Comparison of ENCODE assay signal across 18 mouse cellular contexts in genomic region chr13:103940796-103941195, GRCm38 (mm10).
"Had no signal": no experiment of that assay in that cellular context is flagged by ENCODE, and none has a peak within 500 bp of the region (broad histone marks: within the 10 kb centered on the region; RNA-seq: fewer than 3 reads in every experiment).

No protein-coding gene starts in this region.

- H3K4me1 ChIP-seq: limb, embryonic 10.5 days; liver, embryonic 15.5 days; midbrain, embryonic 15.5 days; neural tube, embryonic 12.5 days; stomach, embryonic 15.5 days had no signal

- ATAC-seq: hindbrain, embryonic 16.5 days; inflammation-experienced regulatory T-cells, adult 6 months; lung, postnatal 0 days; midbrain, embryonic 15.5 days had no signal

- H3K9me3 ChIP-seq: limb, embryonic 10.5 days; liver, embryonic 15.5 days; midbrain, embryonic 15.5 days; neural tube, embryonic 12.5 days; stomach, embryonic 15.5 days had no signal

- H3K4me2 ChIP-seq: liver, embryonic 11.5 days; liver, embryonic 15.5 days; midbrain, embryonic 11.5 days; midbrain, embryonic 15.5 days; neural tube, embryonic 12.5 days; stomach, embryonic 15.5 days had no signal

- H3K27ac ChIP-seq: left cerebral cortex, adult 2 months; limb, embryonic 10.5 days; liver, embryonic 15.5 days; midbrain, embryonic 15.5 days; neural tube, embryonic 12.5 days; stomach, embryonic 15.5 days had no signal

- H3K4me3 ChIP-seq: left cerebral cortex, adult 2 months; limb, embryonic 10.5 days; liver, embryonic 15.5 days; megakaryocyte, embryonic 14.5 days; midbrain, embryonic 15.5 days; neural tube, embryonic 12.5 days; stomach, embryonic 15.5 days had no signal

- H3K9ac ChIP-seq: liver, embryonic 15.5 days; midbrain, embryonic 15.5 days; neural tube, embryonic 12.5 days; stomach, embryonic 15.5 days had no signal

- H3K27me3 ChIP-seq: liver, embryonic 15.5 days; megakaryocyte, embryonic 14.5 days; midbrain, embryonic 15.5 days; neural tube, embryonic 12.5 days; stomach, embryonic 15.5 days had no signal

- DNase-seq: lung, adult 2 months; lung, postnatal 36 days; retina, postnatal 1 day; right cerebral cortex, postnatal 14 days; thymus, adult 2 months; thymus, postnatal 25 days had no signal

- H3K36me3 ChIP-seq: limb, embryonic 10.5 days; liver, embryonic 15.5 days; midbrain, embryonic 15.5 days; neural tube, embryonic 12.5 days; stomach, embryonic 15.5 days had no signal
